Mouse (Mus musculus) liver, adult (tissue): ENCODE results near the gene Cbarp.
A peak's percentile ranks its signal among the peaks of the same experiment; 100 is the strongest.

ENCODE experiments used
- GATA4 ChIP-seq: IDR thresholded peaks from 2 replicates; pipeline ENCODE4 v1.6.1; 2014; ENCODE audit warnings: mild to moderate bottlenecking, low read length; ENCODE audit not compliant: insufficient replicate concordance

Gene Cbarp

DNA sequence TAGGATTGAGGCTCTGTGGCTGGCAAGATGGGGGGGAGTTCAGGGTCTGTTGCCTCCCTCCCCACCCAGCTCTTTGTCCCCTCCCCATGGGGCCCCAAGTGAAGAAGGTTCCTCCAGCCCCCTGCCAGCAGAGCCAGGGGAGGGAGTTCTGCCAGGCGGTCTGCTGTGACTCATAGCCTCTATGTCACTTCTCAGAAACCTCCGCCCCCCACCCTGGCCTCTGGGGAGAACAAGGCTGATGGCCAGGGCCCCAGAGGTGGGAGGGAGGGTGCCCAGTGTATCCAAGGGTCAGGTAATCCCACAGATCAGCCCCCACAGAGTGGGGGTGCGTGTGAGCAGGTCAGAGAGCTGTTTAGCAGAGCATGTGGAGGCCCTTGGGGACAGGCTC is 12.2 kb upstream of the Cbarp start:
- TF ChIP-seq GATA4 = no peak

DNA sequence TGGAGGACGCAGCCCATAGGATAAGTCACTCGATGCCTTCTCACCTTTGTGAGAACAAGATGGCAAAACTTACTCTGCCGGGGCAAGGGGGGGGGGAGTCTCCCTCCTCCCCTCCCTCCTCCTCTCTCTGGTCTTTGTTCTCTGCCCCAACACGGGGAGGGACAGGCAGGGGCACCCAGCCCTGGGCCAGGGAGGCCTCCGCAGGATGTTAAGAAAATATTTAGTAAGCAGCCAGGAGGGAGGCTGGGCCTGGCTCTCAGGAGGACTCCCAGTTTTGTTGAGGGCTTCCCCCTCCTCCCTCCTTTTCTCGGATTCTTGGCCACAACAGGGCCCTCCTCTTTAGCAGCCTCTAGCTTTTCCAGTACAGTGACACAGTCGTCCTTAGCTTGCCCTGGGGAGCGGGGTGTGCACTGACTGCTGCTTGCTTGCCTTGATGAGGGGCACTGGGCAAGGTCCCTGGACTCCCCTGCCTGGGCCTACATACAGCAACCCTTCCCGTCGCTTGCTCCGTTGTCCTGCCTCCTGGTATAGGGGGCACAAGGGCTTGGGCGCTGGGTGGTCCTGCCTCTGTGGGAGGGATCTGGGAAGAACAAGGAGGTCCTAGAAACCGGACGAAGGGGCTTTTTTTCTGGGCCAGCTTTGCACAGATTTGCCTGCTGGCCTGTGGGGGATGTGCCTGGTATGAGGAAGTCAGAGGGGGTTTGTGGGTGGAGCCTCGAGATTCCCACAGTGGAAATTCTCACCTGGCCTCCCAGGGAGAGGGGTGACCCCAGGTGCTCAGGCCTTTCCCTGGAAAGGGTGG is 11.6 kb upstream of the Cbarp start:
- TF ChIP-seq GATA4 = no peak

DNA sequence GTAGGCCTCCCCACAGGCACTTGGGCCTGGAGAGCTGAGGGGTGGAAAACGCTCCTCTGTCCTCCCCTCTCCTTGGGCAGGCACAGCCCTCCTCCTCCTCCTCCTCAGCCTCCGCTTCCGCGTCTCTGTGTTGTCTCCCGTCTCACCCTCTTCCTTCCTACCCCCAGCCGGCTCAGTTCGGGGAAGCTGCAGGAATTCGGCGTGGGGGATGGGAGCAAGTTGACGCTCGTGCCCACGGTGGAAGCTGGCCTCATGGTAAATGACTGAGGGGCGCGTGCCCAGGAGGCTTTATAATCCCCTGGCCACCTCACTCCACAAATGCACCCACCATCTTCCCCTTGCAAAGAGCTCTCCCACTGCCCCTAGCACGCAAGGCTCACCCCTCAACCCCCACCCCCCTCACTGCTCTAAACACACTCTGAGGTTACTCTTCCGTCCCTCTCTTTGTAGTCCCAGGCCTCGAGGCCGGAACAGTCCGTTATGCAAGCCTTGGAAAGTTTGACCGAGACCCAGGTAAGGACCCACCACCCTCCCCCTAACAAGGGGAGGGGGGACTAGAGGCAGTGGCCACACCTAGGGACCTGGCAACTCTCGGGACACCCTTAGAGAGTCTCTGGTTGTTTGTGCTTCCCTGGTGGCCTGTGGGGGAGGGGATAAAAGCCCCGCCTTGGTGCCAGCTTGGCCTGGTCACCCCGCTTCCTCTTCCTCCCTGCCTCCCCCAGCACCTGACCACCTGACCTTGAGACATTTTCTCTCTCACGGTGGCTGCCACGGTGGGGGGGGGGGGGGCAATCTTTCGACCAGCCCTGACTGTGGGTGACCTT is 10.8 kb upstream of the Cbarp start:
- TF ChIP-seq GATA4 = no peak; the same call in 1 of the 2 replicates

DNA sequence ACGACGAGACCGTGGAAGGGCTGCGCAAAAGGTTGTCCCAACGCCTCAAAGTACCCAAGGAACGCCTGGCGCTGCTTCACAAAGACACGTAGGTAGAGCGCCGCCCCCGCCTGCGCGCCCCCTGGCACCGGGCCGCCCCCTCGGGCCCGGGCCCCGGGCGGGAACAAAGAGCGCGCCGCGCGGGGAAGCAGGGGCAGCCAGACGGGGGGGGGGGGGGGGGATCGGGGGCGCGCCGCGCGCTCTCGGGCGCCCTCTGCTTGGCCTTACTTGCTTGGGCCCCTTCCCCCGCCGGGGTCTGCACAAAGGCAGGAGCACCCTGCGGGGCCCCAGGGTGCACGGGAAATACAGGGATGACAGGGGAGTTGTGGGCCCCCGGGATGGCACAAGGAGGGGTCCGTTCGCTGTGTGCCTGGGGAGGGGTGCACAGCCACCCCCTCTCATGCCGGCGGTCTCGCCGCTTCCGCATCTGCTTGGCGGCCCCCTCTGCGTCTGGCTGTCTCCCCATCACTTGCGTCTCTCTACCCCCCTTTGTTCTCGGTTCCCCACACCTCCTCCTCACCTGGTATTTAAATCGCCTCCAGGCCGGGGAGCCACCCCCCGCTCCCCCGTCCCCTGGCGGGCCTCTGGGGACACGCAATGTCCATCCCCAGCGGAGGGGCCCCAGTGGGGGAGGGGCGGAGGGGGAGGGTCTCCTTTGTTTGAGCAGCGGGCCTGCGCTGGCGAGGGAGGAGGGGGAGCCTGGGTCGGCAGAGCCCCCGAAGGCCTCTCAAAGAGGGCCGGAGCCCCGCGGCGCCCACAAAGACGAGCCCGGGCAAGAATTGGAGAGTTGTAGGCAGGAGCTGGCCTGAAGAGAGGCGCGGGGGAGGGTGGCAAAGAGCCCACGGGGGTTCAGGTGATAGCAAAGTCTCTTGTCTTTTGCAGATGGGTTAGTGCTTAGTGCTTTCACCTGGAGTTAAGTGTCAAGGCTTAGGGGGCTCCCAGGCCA is 9.9 kb upstream of the Cbarp start:
- TF ChIP-seq GATA4 = no peak

DNA sequence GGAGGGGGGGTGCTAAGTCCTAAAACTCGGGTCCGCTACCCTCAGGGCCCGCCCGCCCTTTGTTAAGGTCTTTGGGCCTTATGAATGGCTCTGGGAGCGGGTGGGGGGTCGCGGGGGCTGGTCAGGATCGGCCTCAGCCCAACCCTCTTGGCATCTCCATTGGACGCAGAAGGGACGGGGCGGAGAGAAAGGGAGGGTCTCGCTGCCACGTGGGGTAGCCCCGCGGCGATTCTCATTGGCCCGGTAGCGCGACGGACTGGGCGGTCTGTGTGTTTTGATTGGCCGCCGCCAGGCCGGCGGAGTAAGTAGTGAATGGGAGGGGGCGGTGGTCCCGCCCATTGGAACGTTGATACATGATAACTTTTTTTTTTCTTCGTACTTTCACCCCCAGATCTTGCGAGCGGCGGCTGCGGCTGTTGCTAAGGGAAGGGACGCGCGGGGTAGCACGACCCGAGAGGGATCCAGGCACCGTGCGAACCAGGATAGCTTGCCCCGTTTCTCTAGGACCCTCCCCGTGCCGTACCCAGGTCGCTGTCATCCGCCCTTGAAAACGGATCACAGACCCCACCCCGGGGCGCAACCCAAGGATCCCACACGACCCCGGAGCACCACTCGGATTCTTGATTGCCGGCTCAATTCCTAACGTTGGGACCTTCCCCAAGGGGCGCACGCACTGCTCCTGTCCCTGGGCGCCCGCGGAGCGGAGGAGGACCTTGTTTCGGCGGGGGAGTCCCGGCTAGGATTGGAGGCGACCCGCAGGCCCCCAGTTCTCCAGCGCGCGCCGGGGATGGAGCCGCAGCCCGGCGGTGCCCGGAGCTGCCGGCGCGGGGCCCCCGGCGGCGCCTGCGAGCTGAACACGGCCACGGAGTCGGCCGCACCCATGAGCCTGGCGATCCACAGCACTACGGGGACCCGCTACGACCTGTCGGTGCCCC is 8.9 kb upstream of the Cbarp start:
- TF ChIP-seq GATA4 = peak; percentile 48; the same call in 1 of the 2 replicates

DNA sequence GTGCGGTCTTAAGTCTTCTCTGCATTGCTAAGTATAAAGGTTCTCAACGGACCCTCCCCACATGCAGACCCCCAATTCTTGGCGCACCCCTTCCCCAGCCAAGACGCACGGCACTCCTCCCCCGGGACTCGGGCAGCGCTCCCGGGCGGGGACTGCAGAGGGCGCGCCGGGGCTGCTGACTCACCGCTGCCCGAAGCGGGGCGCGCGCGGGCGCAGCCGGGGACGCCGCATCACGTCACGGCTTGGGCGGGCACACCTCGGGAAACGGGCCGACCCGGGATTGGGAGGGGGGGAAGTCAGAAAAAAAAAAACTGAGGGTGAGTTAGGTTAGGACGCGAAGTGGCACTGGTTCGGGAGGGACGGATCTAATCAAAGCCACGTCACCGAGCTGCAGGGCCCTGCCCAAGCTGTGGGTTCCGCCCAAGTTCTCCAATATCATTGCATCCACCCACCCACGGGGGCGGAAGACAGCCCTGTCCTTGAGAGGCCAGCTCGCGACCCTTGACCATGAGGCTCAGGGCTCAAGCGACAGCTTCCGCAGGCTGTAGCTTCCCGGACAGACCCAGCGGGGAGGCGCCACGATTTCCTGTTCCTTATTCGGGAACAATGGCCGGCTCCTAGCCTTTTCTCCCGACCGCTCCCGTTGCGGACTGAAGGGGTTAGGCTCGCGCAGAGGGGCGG is 8.1 kb upstream of the Cbarp start:
- TF ChIP-seq GATA4 = peak; percentile 73; the same call in 1 of the 2 replicates

DNA sequence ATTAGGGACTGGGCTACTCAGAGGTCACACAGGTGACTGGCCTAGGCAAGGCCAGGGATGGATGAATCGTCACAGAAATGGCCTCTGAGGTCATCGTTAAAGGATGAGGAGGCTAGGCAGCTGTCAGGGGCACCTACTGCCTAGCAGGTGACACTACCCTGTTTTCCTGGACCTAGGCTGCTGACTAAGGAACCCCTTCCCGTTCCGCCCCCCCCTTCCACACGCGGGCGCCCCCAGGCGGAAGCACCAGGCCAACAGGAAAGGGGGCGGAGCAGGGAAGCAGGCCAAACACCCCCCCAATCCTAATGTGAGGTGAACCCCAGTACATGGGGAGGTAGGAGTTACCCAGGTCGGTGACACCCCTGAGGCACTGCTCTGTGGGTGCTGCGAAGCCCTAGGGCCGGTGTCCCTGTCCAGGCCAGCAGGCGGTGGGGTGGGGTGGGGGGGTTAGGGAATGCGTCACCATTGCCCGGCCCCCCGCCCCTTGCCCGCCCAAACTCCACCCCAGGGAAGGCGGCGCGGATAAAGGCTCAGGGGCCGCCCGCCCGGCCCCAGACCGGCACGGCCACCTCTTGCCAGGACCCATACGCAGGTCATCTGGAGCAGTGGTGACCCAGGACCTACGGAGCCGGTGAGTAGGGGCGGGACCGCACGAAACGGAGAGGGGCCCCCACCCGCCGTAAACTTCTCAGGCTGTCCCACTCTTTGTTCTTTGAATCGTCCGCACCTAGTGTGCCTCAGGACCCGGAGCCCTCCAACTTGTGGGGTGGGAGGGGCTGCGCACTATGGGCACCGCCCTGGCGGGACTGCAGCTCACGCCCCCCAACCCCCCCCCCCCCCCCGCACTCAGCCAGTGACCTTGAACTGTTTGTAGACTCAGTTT is 7.3 kb upstream of the Cbarp start, which contains the start of gene Midn:
Gene Midn, plus strand, starts transcription at position 554 of the 883 bp plus-strand sequence.
- peak; percentile 11; the same call in 1 of the 2 replicates for TF ChIP-seq GATA4

DNA sequence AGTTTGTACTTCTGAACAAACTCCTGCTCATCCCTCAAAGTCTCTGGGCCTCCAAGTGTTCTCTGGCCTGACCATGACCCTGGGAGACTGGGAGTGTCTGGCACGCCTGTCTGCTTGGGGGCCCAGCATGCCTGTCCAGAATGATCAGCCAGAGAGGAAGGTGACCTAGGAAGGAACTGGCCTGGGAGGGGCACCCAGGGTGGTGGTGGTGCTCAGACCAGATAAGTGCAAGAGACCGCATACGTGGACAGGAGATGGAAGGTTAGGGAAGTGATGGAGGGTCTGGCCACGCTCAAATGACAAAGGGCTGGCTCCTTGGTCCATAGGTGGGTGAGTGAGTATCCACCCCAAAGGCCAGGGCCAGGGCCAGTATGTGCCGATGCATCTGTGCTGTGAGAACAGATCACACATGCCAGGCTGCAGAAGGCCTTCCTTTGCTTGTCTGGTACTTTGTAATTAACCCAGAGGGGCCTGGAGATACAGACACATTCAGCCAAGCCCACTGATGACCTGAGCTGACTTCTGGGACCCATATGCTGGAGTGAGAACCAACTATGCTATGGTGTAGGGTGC is 6.6 kb upstream of the Cbarp start:
- no peak for TF ChIP-seq GATA4

DNA sequence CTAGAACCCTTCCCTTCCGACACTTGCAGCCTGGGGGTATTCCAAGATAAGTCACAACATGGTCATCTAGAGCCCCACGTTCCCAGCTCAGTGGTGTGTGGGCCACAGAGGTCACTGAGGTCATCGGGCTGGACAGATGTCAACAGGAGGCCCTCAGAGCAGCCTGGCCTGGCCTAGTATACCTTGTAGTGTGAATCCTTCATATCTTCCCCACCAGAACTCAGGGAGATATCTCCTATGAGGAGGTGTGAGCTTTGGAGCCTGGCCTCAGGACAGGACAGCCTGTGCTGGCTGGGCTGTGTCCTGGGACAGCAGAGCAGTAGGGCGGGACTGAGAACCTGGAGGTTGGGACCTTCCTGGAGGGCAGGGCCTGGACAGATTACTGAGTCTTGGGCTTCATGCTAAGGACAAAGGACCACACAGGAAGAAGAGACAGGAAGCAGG is 6.0 kb upstream of the Cbarp start:
- TF ChIP-seq GATA4 = peak; percentile 79; the same call in 1 of the 2 replicates

DNA sequence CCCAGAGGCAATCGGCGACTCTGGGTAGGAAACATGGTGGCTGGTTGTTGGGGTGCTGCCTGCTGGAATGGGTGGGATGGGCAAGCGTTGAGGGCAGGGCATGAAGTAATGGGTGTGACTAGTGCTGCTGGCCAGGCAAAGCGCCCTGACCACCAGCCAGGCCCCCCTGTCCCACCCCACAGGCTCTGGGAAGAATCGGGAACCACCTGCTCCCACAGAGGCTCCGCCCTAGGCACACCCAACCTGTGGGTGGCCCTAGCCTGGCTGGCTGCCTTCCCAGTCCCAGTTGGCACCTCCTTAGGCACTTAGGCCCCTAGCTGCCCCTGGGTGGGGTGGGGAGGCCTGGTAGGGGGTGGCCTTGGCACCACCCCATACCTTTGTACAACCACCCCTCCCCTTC is 5.3 kb upstream of the Cbarp start:
- no peak for TF ChIP-seq GATA4

DNA sequence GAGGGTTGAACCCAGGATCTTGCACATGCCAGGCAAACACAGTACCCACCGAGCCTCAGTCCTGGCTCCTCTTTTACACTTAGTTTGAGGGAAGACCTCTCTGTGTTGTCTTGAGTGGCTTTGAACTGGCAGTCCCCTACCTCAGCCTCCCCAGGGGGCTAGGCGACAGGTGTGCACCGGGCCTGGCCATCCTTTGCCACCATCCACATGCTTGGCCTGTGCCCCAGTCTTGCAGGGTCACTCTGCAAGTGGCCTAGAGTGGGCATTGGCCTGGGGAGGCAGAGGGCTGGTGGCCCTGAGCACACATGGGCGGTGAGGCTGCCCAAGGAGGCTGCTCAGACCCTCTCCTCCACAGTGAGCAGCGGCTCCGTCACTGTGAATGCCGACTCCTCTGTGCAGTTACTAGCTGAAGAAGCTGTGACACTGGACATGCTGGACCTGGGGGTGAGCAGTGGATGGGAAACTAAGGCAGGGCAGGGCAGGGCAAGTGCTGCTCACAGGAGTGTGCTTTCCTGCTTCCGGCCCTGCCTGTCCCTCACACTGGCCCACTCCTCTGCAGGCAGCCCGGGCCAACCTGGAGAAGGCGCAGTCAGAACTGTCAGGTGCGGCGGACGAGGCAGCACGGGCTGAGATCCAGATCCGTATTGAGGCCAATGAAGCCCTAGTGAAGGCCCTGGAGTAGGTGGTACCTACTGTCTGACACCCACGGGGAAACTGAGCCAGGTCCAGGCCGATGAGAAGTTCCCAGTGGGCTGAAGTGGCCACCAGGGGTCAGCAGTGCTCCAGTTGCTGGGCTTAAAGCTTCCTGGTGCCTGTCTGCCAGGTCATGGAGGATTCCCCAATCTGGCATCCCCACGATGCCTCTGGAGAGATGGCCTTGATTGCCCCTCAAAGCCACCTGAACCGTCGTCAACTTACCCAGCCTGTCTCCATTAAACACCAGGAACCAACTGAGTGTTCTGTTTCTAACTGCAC is 4.5 kb upstream of the Cbarp start:
- TF ChIP-seq GATA4 = no peak
